Mouse (Mus musculus): ENCODE results near the gene Rdh16f2. TPM values are rescaled to one million over a fixed set of nuclear protein-coding genes. Genes with fewer than 3 reads are reported as not detected.

The Rdh16f2 gene
- total RNA-seq, 2 experiments from 2014 or later, result not detected

Other genes with a start within 250 kb of the Rdh16f2 start
- gene Lrp1, start 245.3 kb upstream of the Rdh16f2 start, total RNA-seq (2021), result 100 to 1,000 TPM; 259 to 316 TPM
- gene Stat6, start 223.5 kb upstream of the Rdh16f2 start, total RNA-seq (2021), result 1 to 10 TPM; 4.1 to 7.2 TPM
- 1 to 10 TPM; 5.8 TPM for gene Nemp1, start 199.6 kb upstream of the Rdh16f2 start, total RNA-seq (2021)
- gene Nab2, start 197.9 kb upstream of the Rdh16f2 start, total RNA-seq (2021), result 10 to 100 TPM; 43.0 to 46.0 TPM
- gene Myo1a, start 161.3 kb upstream of the Rdh16f2 start, total RNA-seq (2021), result 1 to 10 TPM in 1 of 2 experiments, under 1 TPM in 1; 0.66 to 1.0 TPM
- gene Tac2, start 142.0 kb upstream of the Rdh16f2 start, total RNA-seq (2021), result 1 to 10 TPM; 4.2 to 5.0 TPM
- 10 to 100 TPM in 1 of 2 experiments, 1 to 10 TPM in 1; 9.9 to 10.1 TPM for gene Zbtb39, start 126.9 kb upstream of the Rdh16f2 start, total RNA-seq (2021)
- 1 to 10 TPM in 1 of 2 experiments, under 1 TPM in 1; 0.74 to 1.4 TPM for gene Gpr182, start 114.7 kb upstream of the Rdh16f2 start, total RNA-seq (2021)
- gene Rdh1, start 106.8 kb upstream of the Rdh16f2 start, total RNA-seq (2021), result under 1 TPM; 0.12 to 0.14 TPM
- under 1 TPM in 1 of 2 experiments, not detected in 1; 0.42 TPM for gene Rdh16f1, start 106.7 kb upstream of the Rdh16f2 start, total RNA-seq (2021)
- gene Rdh9, start 90.1 kb upstream of the Rdh16f2 start, total RNA-seq (2021), result under 1 TPM in 1 of 2 experiments, not detected in 1; 0.47 TPM
- gene Rdh16, start 65.3 kb upstream of the Rdh16f2 start, total RNA-seq (2021), result under 1 TPM; 0.10 to 0.16 TPM
- gene Rdh19, start 16.5 kb upstream of the Rdh16f2 start, total RNA-seq (2021), result not detected
- gene Rdh7, start 22.3 kb downstream of the Rdh16f2 start, total RNA-seq (2021), result not detected
- not detected for gene Sdr9c7, start 32.0 kb downstream of the Rdh16f2 start, total RNA-seq (2021)
- not detected for gene Hsd17b6, start 141.1 kb downstream of the Rdh16f2 start, total RNA-seq (2021)
- 1 to 10 TPM; 6.6 to 6.8 TPM for gene Prim1, start 148.7 kb downstream of the Rdh16f2 start, total RNA-seq (2021)
- gene Naca, start 169.1 kb downstream of the Rdh16f2 start, total RNA-seq (2021), result 100 to 1,000 TPM; 317 to 351 TPM
- gene Ptges3, start 192.5 kb downstream of the Rdh16f2 start, total RNA-seq (2021), result 100 to 1,000 TPM; 134 to 145 TPM
- gene Atp5b, start 216.8 kb downstream of the Rdh16f2 start, total RNA-seq (2021), result 1,000 to 10,000 TPM; 1,588 to 1,852 TPM
- 10 to 100 TPM; 32.2 to 42.5 TPM for gene Baz2a, start 225.1 kb downstream of the Rdh16f2 start, total RNA-seq (2021)